Mouse (Mus musculus) stomach, postnatal 0 days (tissue): ENCODE data around the gene Uroc1.

Source experiments
- CTCF ChIP-seq: IDR thresholded peaks from 2 replicates; pipeline ENCODE4 v1.5.1; 2016; ENCODE audit warnings: antibody characterized with exemption, low read depth, mild to moderate bottlenecking, moderate library complexity
- EP300 ChIP-seq: optimal IDR thresholded peaks from 2 replicates; pipeline ENCODE3; 2016; ENCODE audit warnings: antibody characterized with exemption

GRCm38 (mm10) chr6:90348500-90348899 lies 15.4 kb downstream of the Uroc1 start:
- TF ChIP-seq CTCF: no peak
- no peak for TF ChIP-seq EP300
